Mouse (Mus musculus) brain, embryonic 14.5 days (tissue): ENCODE results near the gene Thbs1. TPM values are rescaled to one million over a fixed set of nuclear protein-coding genes. Genes with fewer than 3 reads are reported as not detected.
A peak's percentile ranks its signal among the peaks of the same experiment; 100 is the strongest.
"Not testable (repeated sequence)": the region's sequence is repeated elsewhere in the genome, so short reads cannot be mapped to it uniquely, and the experiment has no call there.

ENCODE experiments used
- DNase-seq: peaks from one replicate; pipeline ENCODE4 v3.0.0-alpha.2; 2011; ENCODE audit warnings: low read depth
- CTCF ChIP-seq: fragments of 200-500 bp; IDR thresholded peaks from 2 replicates; pipeline ENCODE4 v1.5.1; 2012; ENCODE audit warnings: inconsistent platforms, mild to moderate bottlenecking, moderate library complexity, borderline replicate concordance; ENCODE audit not compliant: insufficient read depth, insufficient read length; ENCODE audit errors: extremely low read depth
- POLR2A ChIP-seq: fragments of 200-500 bp; IDR thresholded peaks from 2 replicates; pipeline ENCODE4 v1.6.1; 2012; ENCODE audit warnings: mild to moderate bottlenecking, inconsistent platforms, borderline replicate concordance; ENCODE audit not compliant: poor library complexity, insufficient read depth, insufficient read length, severe bottlenecking; ENCODE audit errors: extremely low read depth
- polyA plus RNA-seq: library from polyadenylated mRNA; depleted of rRNA; stranded (reverse); fragments of >200 nt; gene quantifications from 2 replicates; pipeline ENCODE4 v1.2.3, GENCODE M21; 2012

Gene Thbs1
- polyA plus RNA-seq, 1 experiment = 9.3 TPM

GRCm38 (mm10) chr2:118128313-118128712, 16.6 kb downstream of the Thbs1 start:
- no peak for DNase-seq

GRCm38 (mm10) chr2:118137071-118137470, 25.4 kb downstream of the Thbs1 start:
- DNase-seq = no peak
- TF ChIP-seq POLR2A (no peak), CTCF (no peak)

More at GRCm38 (mm10) chr2:118128313-118128712, 16.6 kb downstream of the Thbs1 start:
- TF ChIP-seq POLR2A = no peak
- TF ChIP-seq CTCF = no peak

- DNase-seq = no peak
- TF ChIP-seq POLR2A = no peak
- no peak for TF ChIP-seq CTCF
Observed at GRCm38 (mm10) chr2:118137776-118138175, 26.1 kb downstream of the Thbs1 start.

- TF ChIP-seq POLR2A = no peak
- TF ChIP-seq CTCF = no peak
- DNase-seq = no peak
Observed at GRCm38 (mm10) chr2:118139261-118139660, 27.6 kb downstream of the Thbs1 start.

DNA sequence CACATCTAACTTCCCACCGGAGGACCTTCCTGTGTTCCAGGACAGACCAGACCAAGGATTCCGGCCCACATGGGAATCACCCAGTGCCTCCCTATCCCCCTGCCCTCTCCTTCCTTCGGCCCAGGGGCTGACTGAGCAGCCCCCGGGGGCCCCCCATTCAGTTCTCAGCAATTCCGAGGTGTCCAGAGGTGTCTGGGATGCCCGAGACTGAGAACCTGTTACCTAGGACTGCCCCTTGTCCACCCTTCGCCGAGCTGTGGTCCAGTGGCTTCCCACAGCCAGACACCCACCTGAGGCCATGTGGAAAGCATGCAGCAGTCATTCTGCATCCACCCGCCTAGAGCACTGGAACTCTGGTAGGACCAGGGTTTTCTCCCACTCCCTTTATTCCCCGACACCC, 30.0 kb downstream of the Thbs1 start:
- TF ChIP-seq POLR2A = no peak
- no peak for TF ChIP-seq CTCF
- no peak for DNase-seq

GRCm38 (mm10) chr2:118147749-118148148, 36.1 kb downstream of the Thbs1 start:
- DNase-seq = not testable (repeated sequence)

DNA sequence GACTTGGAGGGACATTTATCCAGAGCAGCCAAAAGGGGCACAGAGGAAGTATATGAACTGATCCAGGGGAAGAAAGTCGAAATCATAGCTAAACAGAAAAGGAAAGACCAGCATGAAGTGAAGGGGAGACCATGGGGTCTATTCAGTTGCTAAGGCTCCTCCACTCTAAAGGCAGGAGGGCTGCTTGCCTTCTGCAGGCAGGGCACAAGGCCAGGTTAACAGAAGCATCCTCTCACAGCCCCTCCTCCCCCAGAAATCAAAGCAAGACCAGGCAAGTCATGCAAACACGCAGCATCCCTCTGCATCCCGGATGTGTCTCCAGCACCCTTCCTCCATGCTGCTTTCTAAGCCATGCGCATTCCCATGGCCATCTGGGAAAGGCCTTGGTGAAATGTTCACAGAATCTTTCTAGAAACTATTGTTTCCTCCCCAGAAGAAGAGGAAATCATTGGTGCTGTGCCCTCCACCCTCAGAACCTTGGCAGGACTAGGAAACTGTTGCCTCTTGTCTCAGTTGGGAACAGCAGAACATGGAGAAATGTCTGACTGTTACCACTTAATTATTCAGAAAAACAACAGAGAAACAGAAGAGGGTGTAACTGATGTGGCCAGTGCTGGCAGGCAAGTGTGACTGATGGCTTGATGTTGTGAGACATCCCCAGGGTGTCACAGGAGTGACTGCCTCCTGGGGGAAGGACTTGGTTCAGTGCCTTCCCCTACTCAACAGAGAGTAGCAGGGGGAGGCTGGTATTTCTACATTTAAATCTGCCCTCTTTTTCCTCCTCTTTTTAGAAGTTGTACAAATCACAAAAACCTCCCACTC, 36.9 kb downstream of the Thbs1 start:
- DNase-seq = no peak
- no peak for TF ChIP-seq CTCF
- TF ChIP-seq POLR2A = no peak

DNA sequence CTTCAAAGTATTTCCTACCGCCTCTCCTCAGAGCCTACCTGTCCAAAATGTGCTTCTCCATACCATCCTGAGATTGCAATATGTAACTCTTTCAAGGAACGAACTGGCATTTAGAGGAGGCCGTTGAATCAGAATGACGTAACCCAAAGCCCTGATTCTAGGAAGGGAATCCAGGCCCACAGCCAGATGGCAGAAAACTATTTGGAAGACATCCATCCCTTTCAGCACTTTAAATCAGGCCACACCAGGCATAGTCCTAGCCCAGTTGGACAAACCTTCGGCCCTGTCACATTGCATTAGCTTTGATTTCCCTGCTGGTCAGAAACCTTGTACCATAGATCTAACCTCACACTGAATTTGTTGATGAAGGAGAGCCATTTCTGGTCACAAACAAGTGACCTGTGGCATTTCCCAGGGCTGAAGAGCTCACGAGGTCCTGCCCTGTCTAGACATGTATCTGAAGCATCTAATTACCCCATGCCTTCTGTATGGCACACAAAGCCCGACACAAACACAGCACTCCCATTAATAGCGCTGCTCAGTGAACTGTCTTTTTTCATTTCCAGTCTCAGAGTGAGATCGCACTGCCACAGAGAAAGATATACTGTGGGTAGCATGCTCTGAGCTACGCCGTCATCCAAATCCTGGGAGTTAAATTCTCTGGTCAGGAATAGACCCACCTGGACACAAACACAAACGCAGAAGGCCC, 38.3 kb downstream of the Thbs1 start:
- TF ChIP-seq CTCF (no peak), POLR2A (no peak)
- DNase-seq = peak; percentile 88

DNA sequence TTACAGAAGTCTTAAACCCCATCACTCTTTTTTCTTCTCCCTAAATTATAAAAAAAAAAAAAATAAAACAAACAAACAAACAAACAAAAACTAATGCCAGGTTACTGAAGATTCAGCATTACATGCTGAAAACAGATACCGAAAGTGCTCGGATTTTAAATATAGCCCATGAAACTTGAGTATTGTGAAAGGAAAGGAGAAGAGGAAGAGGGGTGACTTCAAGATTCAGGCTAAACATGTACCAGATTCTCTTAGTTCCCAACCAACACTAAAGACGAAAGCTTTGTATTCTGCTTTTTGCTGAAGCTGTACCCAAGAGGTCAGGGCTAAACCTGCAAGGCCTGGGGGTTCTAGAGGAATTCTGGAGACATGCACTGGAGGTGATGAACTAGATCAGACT, 46.4 kb downstream of the Thbs1 start:
- no peak for DNase-seq
- TF ChIP-seq CTCF = no peak
- no peak for TF ChIP-seq POLR2A

- DNase-seq = no peak
- TF ChIP-seq POLR2A = no peak
Observed at GRCm38 (mm10) chr2:118159126-118159525, 47.5 kb downstream of the Thbs1 start.

DNA sequence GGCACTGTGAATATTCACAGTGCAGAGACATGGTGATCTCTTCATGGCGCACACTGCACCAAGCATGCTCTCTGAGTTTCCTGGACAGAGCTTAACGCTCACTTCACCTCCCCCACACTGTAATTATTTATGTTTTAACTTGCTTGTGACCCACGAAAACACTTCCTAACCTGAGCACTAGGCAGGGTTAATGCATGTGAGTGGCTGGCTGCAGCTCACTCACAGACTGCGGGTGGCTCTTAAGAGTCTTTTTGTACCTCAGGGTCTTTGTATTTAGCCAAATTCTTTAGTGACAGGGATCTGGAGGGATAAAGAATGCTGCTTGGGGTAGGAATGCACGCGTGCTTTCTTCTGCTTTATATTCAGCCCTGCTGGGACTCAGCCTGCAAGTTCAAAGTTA, 48.9 kb downstream of the Thbs1 start:
- DNase-seq = peak; percentile 85
- TF ChIP-seq CTCF (peak; percentile 5; the same call in 1 of the 2 replicates), POLR2A (no peak)

- DNase-seq = no peak
- no peak for TF ChIP-seq CTCF
- no peak for TF ChIP-seq POLR2A
Observed at GRCm38 (mm10) chr2:118160991-118161390, 49.3 kb downstream of the Thbs1 start.
